Mouse (Mus musculus): ENCODE results near the gene 2900011O08Rik. TPM values are rescaled to one million over a fixed set of nuclear protein-coding genes. Genes with fewer than 3 reads are reported as not detected.
"Not testable (repeated sequence)": the region's sequence is repeated elsewhere in the genome, so short reads cannot be mapped to it uniquely, and the experiment has no call there.

The 2900011O08Rik gene
- polyA plus RNA-seq, 1 experiment: not detected

GRCm38 (mm10) chr16:14055271-14055670, 68.9 kb downstream of the 2900011O08Rik start:
- Histone ChIP-seq H3K4me3 (ENCODE audit: insufficient read depth, low read length) (no peak overlapping the region), H3K27ac (ENCODE audit: insufficient read depth, low read depth, low read length) (no peak overlapping the region), H3K4me1 (ENCODE audit: control insufficient read depth, insufficient read depth, low read length) (peaks cover 10% of the 10 kb centered on the region)
- no peak for TF ChIP-seq CTCF (IDR thresholded peaks at IDR 0.05; ENCODE audit: low read depth, low read length)
- no peak for TF ChIP-seq POLR2A (IDR thresholded peaks at IDR 0.05; ENCODE audit: borderline replicate concordance, low read depth, low read length)

- TF ChIP-seq CTCF (IDR thresholded peaks at IDR 0.05; ENCODE audit: low read depth, low read length) (no peak), POLR2A (IDR thresholded peaks at IDR 0.05; ENCODE audit: borderline replicate concordance, low read depth, low read length) (no peak)
- H3K27ac ChIP-seq (ENCODE audit: insufficient read depth, low read depth, low read length): no peak overlapping the region
- peaks cover 10% of the 10 kb centered on the region for H3K4me1 ChIP-seq (ENCODE audit: control insufficient read depth, insufficient read depth, low read length)
- H3K4me3 ChIP-seq (ENCODE audit: insufficient read depth, low read length): no peak overlapping the region
These were observed 70.3 kb downstream of the 2900011O08Rik start for GRCm38 (mm10) chr16:14056734-14057133.

- TF ChIP-seq POLR2A (IDR thresholded peaks at IDR 0.05; ENCODE audit: borderline replicate concordance, low read depth, low read length): no peak
- TF ChIP-seq CTCF (IDR thresholded peaks at IDR 0.05; ENCODE audit: low read depth, low read length): no peak
These were observed 72.1 kb downstream of the 2900011O08Rik start for GRCm38 (mm10) chr16:14058541-14058940.

GRCm38 (mm10) chr16:14059118-14059854, 72.9 kb downstream of the 2900011O08Rik start:
- Histone ChIP-seq H3K4me1 (ENCODE audit: control insufficient read depth, insufficient read depth, low read length) (no peaks in the 10 kb centered on the region), H3K4me3 (ENCODE audit: insufficient read depth, low read length) (no peak overlapping the region), H3K27ac (ENCODE audit: insufficient read depth, low read depth, low read length) (no peak overlapping the region)
- TF ChIP-seq POLR2A (IDR thresholded peaks at IDR 0.05; ENCODE audit: borderline replicate concordance, low read depth, low read length): no peak
- no peak for TF ChIP-seq CTCF (IDR thresholded peaks at IDR 0.05; ENCODE audit: low read depth, low read length)

More at GRCm38 (mm10) chr16:14058541-14058940, 72.1 kb downstream of the 2900011O08Rik start:
- Histone ChIP-seq H3K4me3 (ENCODE audit: insufficient read depth, low read length) (no peak overlapping the region), H3K4me1 (ENCODE audit: control insufficient read depth, insufficient read depth, low read length) (no peaks in the 10 kb centered on the region), H3K27ac (ENCODE audit: insufficient read depth, low read depth, low read length) (no peak overlapping the region)

GRCm38 (mm10) chr16:14059869-14060268, 73.5 kb downstream of the 2900011O08Rik start:
- Histone ChIP-seq H3K4me3 (ENCODE audit: insufficient read depth, low read length) (no peak overlapping the region), H3K27ac (ENCODE audit: insufficient read depth, low read depth, low read length) (no peak overlapping the region), H3K4me1 (ENCODE audit: control insufficient read depth, insufficient read depth, low read length) (no peaks in the 10 kb centered on the region)
- TF ChIP-seq POLR2A (IDR thresholded peaks at IDR 0.05; ENCODE audit: borderline replicate concordance, low read depth, low read length) (no peak), CTCF (IDR thresholded peaks at IDR 0.05; ENCODE audit: low read depth, low read length) (no peak)

DNA sequence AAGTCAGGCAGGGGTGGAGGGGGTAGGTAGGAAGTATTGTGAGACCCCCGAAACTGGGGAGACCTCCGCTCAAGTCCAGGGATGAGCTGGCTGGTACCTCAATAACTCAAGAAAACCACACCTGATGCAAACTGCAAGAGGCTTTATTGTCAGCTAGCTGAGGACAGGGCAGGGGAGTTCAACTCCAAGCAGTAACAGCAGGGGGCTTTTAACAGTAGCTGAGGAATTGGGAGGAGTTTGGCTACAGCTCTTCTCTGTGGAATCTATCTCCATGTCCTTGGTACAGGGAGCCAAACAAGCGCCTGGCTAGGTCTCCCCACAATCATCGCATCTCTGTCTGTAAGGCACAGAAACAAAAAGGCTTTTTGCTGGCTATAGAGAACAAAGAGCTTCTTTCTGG, 80.2 kb downstream of the 2900011O08Rik start:
- not testable (repeated sequence) for H3K27ac ChIP-seq (ENCODE audit: insufficient read depth, low read depth, low read length); H3K4me1 ChIP-seq (ENCODE audit: control insufficient read depth, insufficient read depth, low read length); H3K4me3 ChIP-seq (ENCODE audit: insufficient read depth, low read length)

- H3K4me3 ChIP-seq (ENCODE audit: insufficient read depth, low read length); H3K4me1 ChIP-seq (ENCODE audit: control insufficient read depth, insufficient read depth, low read length); H3K27ac ChIP-seq (ENCODE audit: insufficient read depth, low read depth, low read length): not testable (repeated sequence)
These were observed 82.3 kb downstream of the 2900011O08Rik start for GRCm38 (mm10) chr16:14068701-14069100.

DNA sequence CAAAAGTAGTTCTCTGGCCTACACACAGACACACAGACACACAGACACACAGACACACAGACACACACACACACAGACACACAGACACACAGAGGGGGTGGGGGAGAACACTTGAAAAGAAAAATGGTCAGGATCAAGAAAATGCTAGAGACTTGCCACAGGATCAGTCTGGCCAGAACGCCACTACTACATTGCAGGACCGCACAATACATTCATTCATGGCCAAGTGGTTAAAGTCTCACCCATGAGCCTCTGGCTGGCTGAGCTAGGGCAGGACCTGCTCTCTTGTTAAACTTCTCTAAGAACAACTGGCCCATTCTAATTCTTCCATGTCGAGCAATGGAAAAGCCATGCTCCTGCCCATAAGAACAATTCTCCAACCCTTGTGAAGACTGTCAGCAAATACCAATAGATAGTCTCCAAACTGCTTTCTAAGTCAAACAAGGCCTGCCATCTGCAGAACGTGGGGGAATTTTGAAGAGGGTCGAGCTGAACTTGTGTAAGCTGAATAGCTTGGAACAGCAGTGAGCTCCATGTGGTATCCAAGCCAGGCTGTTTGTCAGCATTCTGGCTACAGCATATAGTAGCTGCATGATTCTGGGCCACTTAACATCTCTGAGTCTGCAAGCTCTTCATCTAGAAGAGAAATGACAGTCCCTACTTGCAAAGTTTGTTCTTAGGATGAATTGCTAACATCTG, 84.2 kb downstream of the 2900011O08Rik start:
- no peak overlapping the region for H3K27ac ChIP-seq (ENCODE audit: insufficient read depth, low read depth, low read length)
- TF ChIP-seq CTCF (IDR thresholded peaks at IDR 0.05; ENCODE audit: low read depth, low read length): no peak
- TF ChIP-seq POLR2A (IDR thresholded peaks at IDR 0.05; ENCODE audit: borderline replicate concordance, low read depth, low read length): no peak
- 0 out of 2 replicates have a peak, but pooled peaks cover 2% of the 10 kb centered on the region for H3K4me1 ChIP-seq (ENCODE audit: control insufficient read depth, insufficient read depth, low read length)
- no peak overlapping the region for H3K4me3 ChIP-seq (ENCODE audit: insufficient read depth, low read length)

- Histone ChIP-seq H3K4me1 (ENCODE audit: control insufficient read depth, insufficient read depth, low read length) (peaks cover 9% of the 10 kb centered on the region), H3K27ac (ENCODE audit: insufficient read depth, low read depth, low read length) (no peak overlapping the region), H3K4me3 (ENCODE audit: insufficient read depth, low read length) (no peak overlapping the region)
- TF ChIP-seq POLR2A (IDR thresholded peaks at IDR 0.05; ENCODE audit: borderline replicate concordance, low read depth, low read length): no peak
- no peak for TF ChIP-seq CTCF (IDR thresholded peaks at IDR 0.05; ENCODE audit: low read depth, low read length)
These were observed 96.5 kb downstream of the 2900011O08Rik start for GRCm38 (mm10) chr16:14082925-14083324.

- TF ChIP-seq CTCF (IDR thresholded peaks at IDR 0.05; ENCODE audit: low read depth, low read length) (no peak), POLR2A (IDR thresholded peaks at IDR 0.05; ENCODE audit: borderline replicate concordance, low read depth, low read length) (no peak)
- Histone ChIP-seq H3K4me1 (ENCODE audit: control insufficient read depth, insufficient read depth, low read length) (peaks cover 4% of the 10 kb centered on the region), H3K27ac (ENCODE audit: insufficient read depth, low read depth, low read length) (no peak overlapping the region), H3K4me3 (ENCODE audit: insufficient read depth, low read length) (no peak overlapping the region)
These were observed 101.8 kb downstream of the 2900011O08Rik start for GRCm38 (mm10) chr16:14088249-14088648.

All from bone marrow macrophage, adult 2 months (primary cell).